Mouse (Mus musculus): ENCODE measurements around the gene Olfr721-ps1. TPM values are rescaled to one million over a fixed set of nuclear protein-coding genes. Genes with fewer than 3 reads are reported as not detected.

Gene Olfr721-ps1
- not detected in 2 replicates for polyA plus RNA-seq (2016; fragmentation: Nextera tagmentation; extraction: Ambion mirVana)

DNA sequence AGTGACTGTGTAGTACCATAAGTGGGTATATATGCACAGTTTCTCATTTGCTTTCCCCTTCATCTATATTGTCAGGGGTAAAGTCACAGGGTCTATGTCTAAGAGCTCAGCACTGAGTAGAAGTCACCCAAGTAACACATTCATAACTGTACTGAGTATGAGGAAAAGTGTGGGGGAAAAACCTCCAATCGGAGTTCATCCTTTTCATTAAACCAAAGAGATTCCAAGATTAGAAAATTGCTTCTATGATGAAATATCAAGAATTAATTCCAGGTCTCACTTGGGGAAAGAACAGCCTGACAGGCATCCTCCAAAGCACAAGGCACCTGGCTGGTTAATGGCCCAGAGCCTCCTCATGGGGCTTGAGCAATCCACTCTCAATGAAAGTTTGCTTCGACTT lies at the start of gene Olfr721-ps1:
Gene Olfr721-ps1 (plus strand): TSS at position 301 of the 400 bp plus-strand sequence.
- Histone ChIP-seq H3K4me2 (no peak within 1 kb of the TSS), H3K27me3 (no peaks in the 10 kb centered on the region), H3K9ac (replicated peaks) (no peak within 1 kb of the TSS), H3K9me3 (no peaks in the 10 kb centered on the region), H3K4me3 (replicated peaks) (no peak within 1 kb of the TSS), H3K27ac (no peak within 1 kb of the TSS), H3K36me3 (no peaks in the 10 kb centered on the region), H3K4me1 (replicated peaks) (no peaks in the 10 kb centered on the region)
- 91% methylated on average over 2 of the region's 2 CpGs for WGBS
- no peak for ATAC-seq (ENCODE audit: insufficient number of reproducible peaks, insufficient read depth, low FRiP score, low TSS enrichment, low read depth)

- Histone ChIP-seq H3K4me3 (replicated peaks) (no peak overlapping the region), H3K27ac (no peak overlapping the region), H3K4me1 (replicated peaks) (no peaks in the 10 kb centered on the region), H3K27me3 (no peaks in the 10 kb centered on the region), H3K9me3 (peaks cover 83% of the 10 kb centered on the region), H3K4me2 (no peak overlapping the region), H3K9ac (replicated peaks) (no peak overlapping the region), H3K36me3 (peaks cover 32% of the 10 kb centered on the region; the same call in 1 of the 2 replicates)
- WGBS = 96% methylated on average over 9 of the region's 9 CpGs
- no peak for ATAC-seq (ENCODE audit: insufficient number of reproducible peaks, insufficient read depth, low FRiP score, low TSS enrichment, low read depth)
Measured at GRCm38 (mm10) chr14:14351721-14352590, 49.1 kb upstream of the Olfr721-ps1 start.

DNA sequence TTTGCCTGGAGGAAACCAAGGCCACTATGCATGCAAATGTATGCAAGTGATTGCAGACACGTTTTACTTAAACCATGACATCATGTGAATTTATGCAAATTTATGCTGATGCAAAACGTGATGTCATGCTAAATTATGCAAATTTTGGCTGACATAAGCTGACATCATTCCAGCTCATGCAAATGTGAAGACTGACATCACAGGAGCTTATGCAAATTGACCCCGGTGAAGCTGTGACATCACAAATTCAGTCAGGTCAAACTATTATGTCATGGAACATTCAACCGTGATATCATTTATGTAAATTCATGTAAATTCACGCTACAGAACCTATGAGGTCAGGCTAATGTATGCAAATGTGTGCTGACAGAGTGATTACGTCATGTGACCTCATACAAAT lies 48.5 kb upstream of the Olfr721-ps1 start:
- H3K4me3 ChIP-seq (replicated peaks) = no peak overlapping the region
- ATAC-seq (ENCODE audit: insufficient number of reproducible peaks, insufficient read depth, low FRiP score, low TSS enrichment, low read depth) = no peak
- H3K4me1 ChIP-seq (replicated peaks) = no peaks in the 10 kb centered on the region
- peaks cover 77% of the 10 kb centered on the region for H3K9me3 ChIP-seq
- no peak overlapping the region for H3K27ac ChIP-seq
- peaks cover 32% of the 10 kb centered on the region; the same call in 1 of the 2 replicates for H3K36me3 ChIP-seq
- no peak overlapping the region for H3K9ac ChIP-seq (replicated peaks)
- 81% methylated on average over 6 of the region's 6 CpGs for WGBS
- H3K4me2 ChIP-seq = no peak overlapping the region
- H3K27me3 ChIP-seq = no peaks in the 10 kb centered on the region

- no peaks in the 10 kb centered on the region for H3K27me3 ChIP-seq
- no peak overlapping the region for H3K27ac ChIP-seq
- H3K4me3 ChIP-seq (replicated peaks) = no peak overlapping the region
- H3K4me2 ChIP-seq = no peak overlapping the region
- H3K36me3 ChIP-seq = peaks cover 27% of the 10 kb centered on the region; the same call in 1 of the 2 replicates
- H3K9ac ChIP-seq (replicated peaks) = no peak overlapping the region
- no peak for ATAC-seq (ENCODE audit: insufficient number of reproducible peaks, insufficient read depth, low FRiP score, low TSS enrichment, low read depth)
- peaks cover 71% of the 10 kb centered on the region for H3K9me3 ChIP-seq
- WGBS = 93% methylated on average over 7 of the region's 7 CpGs
- H3K4me1 ChIP-seq (replicated peaks) = no peaks in the 10 kb centered on the region
Measured at GRCm38 (mm10) chr14:14353081-14353732, 47.9 kb upstream of the Olfr721-ps1 start.

DNA sequence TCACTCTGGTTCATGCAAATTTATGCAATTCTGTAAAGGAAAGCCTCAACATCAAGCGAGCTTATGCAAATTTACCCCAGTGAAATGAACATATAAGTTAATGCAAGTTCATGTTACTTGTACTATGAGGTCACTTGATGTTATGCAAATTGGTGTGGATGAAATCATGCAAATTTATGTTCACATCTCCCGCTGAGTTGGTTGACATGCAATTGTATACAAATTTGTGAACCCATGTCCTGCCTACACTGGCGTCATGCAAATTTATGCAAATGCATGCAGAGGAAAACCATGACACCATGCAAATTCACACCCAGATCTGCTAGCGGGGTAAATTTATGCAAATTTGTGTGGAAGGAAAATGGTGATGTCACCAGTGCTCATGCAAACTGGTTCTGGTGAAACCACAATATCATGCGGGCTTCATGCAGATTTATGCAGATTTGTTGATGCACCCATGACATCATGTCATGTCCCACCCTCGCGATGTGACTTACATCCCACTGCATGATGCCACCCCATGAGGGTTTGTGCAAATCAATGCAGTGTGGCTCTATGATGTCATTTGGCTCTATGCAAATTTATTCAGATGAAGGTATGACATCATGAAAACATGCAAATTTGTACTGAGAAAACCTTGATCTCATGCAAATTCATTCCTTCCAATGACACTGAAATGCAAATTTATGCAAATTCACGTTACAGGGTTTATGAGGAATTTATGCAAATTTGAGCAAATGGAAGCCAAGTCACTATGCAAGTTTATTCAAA lies 47.2 kb upstream of the Olfr721-ps1 start:
- Histone ChIP-seq H3K9me3 (peaks cover 64% of the 10 kb centered on the region), H3K9ac (replicated peaks) (no peak overlapping the region), H3K4me2 (no peak overlapping the region), H3K4me1 (replicated peaks) (no peaks in the 10 kb centered on the region), H3K27ac (no peak overlapping the region), H3K36me3 (peaks cover 23% of the 10 kb centered on the region; the same call in 1 of the 2 replicates), H3K27me3 (no peaks in the 10 kb centered on the region), H3K4me3 (replicated peaks) (no peak overlapping the region)
- ATAC-seq (ENCODE audit: insufficient number of reproducible peaks, insufficient read depth, low FRiP score, low TSS enrichment, low read depth) = no peak
- 94% methylated on average over 8 of the region's 8 CpGs for WGBS

GRCm38 (mm10) chr14:14354511-14355359 lies 46.4 kb upstream of the Olfr721-ps1 start:
- H3K9me3 ChIP-seq = peaks cover 55% of the 10 kb centered on the region
- 93% methylated on average over 13 of the region's 13 CpGs for WGBS
- no peak for ATAC-seq (ENCODE audit: insufficient number of reproducible peaks, insufficient read depth, low FRiP score, low TSS enrichment, low read depth)
- H3K4me1 ChIP-seq (replicated peaks) = no peaks in the 10 kb centered on the region
- no peak overlapping the region for H3K9ac ChIP-seq (replicated peaks)
- no peak overlapping the region for H3K4me3 ChIP-seq (replicated peaks)
- H3K4me2 ChIP-seq = no peak overlapping the region
- H3K36me3 ChIP-seq = peaks cover 19% of the 10 kb centered on the region; the same call in 1 of the 2 replicates
- H3K27ac ChIP-seq = no peak overlapping the region
- H3K27me3 ChIP-seq = no peaks in the 10 kb centered on the region

GRCm38 (mm10) chr14:14355360-14355646 lies 45.8 kb upstream of the Olfr721-ps1 start:
- Histone ChIP-seq H3K27ac (no peak overlapping the region), H3K27me3 (no peaks in the 10 kb centered on the region), H3K4me2 (no peak overlapping the region), H3K9me3 (peaks cover 50% of the 10 kb centered on the region), H3K9ac (replicated peaks) (no peak overlapping the region), H3K4me3 (replicated peaks) (no peak overlapping the region), H3K4me1 (replicated peaks) (no peaks in the 10 kb centered on the region), H3K36me3 (peaks cover 13% of the 10 kb centered on the region; the same call in 1 of the 2 replicates)
- ATAC-seq (ENCODE audit: insufficient number of reproducible peaks, insufficient read depth, low FRiP score, low TSS enrichment, low read depth) = 0 out of 2 replicates have a peak, but pooled peaks have one; percentile 18
- 92% methylated on average over 8 of the region's 8 CpGs for WGBS

- 100% methylated on average over 1 of the region's 1 CpGs for WGBS
- no peak overlapping the region for H3K27ac ChIP-seq
- no peak overlapping the region for H3K9ac ChIP-seq (replicated peaks)
- no peaks in the 10 kb centered on the region for H3K4me1 ChIP-seq (replicated peaks)
- H3K9me3 ChIP-seq = no peaks in the 10 kb centered on the region
- no peak for ATAC-seq (ENCODE audit: insufficient number of reproducible peaks, insufficient read depth, low FRiP score, low TSS enrichment, low read depth)
- no peak overlapping the region for H3K4me3 ChIP-seq (replicated peaks)
- H3K36me3 ChIP-seq = no peaks in the 10 kb centered on the region
- H3K4me2 ChIP-seq = no peak overlapping the region
- H3K27me3 ChIP-seq = no peaks in the 10 kb centered on the region
Measured at GRCm38 (mm10) chr14:14395535-14395934, 5.6 kb upstream of the Olfr721-ps1 start.

- no peaks in the 10 kb centered on the region for H3K4me1 ChIP-seq (replicated peaks)
- no peak overlapping the region for H3K4me2 ChIP-seq
- peak; percentile 68; the same call in 1 of the 2 replicates for ATAC-seq (ENCODE audit: insufficient number of reproducible peaks, insufficient read depth, low FRiP score, low TSS enrichment, low read depth)
- no peaks in the 10 kb centered on the region for H3K9me3 ChIP-seq
- 75% methylated on average over 3 of the region's 3 CpGs for WGBS
- no peaks in the 10 kb centered on the region for H3K36me3 ChIP-seq
- no peaks in the 10 kb centered on the region for H3K27me3 ChIP-seq
- H3K9ac ChIP-seq (replicated peaks) = no peak overlapping the region
- H3K27ac ChIP-seq = no peak overlapping the region
- H3K4me3 ChIP-seq (replicated peaks) = no peak overlapping the region
Measured at GRCm38 (mm10) chr14:14436078-14436658, 35.1 kb downstream of the Olfr721-ps1 start.
